Mouse (Mus musculus): ENCODE measurements around the gene Zcchc9. TPM values are rescaled to one million over a fixed set of nuclear protein-coding genes. Genes with fewer than 3 reads are reported as not detected.
"Not testable (repeated sequence)": the region's sequence is repeated elsewhere in the genome, so short reads cannot be mapped to it uniquely, and the experiment has no call there.

The Zcchc9 gene
- polyA plus RNA-seq, 1 experiment from 2014 or later = 25.6 TPM

DNA sequence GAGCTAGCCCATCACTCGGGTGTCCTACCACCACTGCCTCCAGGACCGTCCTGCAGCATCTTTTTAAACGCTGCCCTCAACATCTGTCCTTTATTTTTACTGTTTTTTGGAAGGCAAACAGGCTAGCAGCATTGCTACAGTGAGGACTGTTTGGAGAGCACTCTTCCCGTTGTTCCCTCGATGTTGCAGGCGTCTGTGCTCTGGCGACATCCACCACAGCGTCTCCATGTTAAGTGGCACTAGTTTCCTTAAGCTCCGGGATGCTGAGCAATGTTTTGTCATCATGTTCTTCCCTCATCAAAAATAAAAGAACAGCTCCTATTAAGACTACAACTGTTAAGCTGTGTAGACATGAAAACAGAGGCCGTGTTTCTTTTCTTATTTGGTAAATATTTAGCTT lies 11.9 kb downstream of the Zcchc9 start:
- Histone ChIP-seq H3K36me3 (peaks cover 69% of the 10 kb centered on the region), H3K27ac (no peak overlapping the region), H3K9me3 (no peaks in the 10 kb centered on the region), H3K27me3 (ENCODE audit: insufficient read depth, poor library complexity, severe bottlenecking) (no peaks in the 10 kb centered on the region), H3K4me3 (no peak overlapping the region), H3K4me1 (no peaks in the 10 kb centered on the region)
- no peak for DNase-seq (ENCODE audit: low spot score)
- WGBS = 91% methylated on average over 10 of the region's 10 CpGs

DNA sequence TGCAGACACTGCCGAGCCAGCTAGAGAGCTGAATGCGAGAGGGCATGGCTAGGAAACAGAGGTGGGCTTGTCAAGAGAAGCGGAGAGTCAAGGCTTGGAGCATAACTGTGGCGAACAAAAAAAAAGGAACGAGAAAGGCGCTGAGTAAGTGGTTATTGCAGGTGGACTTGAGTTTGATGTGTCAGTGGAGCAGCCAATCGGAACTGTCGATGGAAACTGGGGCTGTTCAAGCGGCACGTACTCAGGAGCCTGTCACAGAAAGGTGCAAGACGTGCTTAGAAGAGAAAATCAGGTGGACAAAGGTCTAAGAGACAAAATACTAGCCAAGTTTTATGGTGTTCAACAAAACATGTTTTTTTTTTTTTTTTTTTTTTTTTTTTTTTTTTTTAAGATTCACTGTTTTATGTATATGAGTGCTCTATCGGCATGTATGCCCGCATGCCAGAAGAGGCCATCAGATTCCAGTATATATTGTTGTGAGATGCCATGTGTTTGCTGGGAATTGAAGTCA lies 12.5 kb downstream of the Zcchc9 start:
- peaks cover 63% of the 10 kb centered on the region for H3K36me3 ChIP-seq
- 94% methylated on average over 13 of the region's 13 CpGs for WGBS
- DNase-seq (ENCODE audit: low spot score) = no peak

DNA sequence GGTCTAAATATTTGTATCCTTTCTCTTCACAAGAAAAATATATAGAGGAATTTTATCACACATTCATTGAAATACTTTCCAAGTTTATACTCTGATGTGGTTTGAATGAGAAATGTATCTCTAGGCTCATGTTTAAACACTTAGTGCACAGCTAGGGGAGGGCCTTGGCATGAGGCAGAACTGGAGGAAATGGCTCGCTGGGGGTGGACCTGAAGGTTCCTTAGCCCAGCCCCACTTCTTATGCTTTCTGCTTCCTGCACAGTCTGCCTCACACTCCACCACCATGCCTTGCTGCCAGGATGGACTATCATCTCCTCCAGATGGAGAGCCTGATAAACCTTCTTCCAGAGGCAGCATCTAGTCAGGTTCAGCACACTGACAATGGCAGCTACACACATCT lies 15.5 kb downstream of the Zcchc9 start:
- no peak for DNase-seq (ENCODE audit: low spot score)
- H3K36me3 ChIP-seq = peaks cover 34% of the 10 kb centered on the region
- 67% methylated on average over 1 of the region's 1 CpGs for WGBS
- no peak overlapping the region for H3K4me3 ChIP-seq
- H3K9me3 ChIP-seq = no peaks in the 10 kb centered on the region
- H3K27ac ChIP-seq = no peak overlapping the region
- no peaks in the 10 kb centered on the region for H3K4me1 ChIP-seq
- H3K27me3 ChIP-seq (ENCODE audit: insufficient read depth, poor library complexity, severe bottlenecking) = no peaks in the 10 kb centered on the region

More for the DNA sequence above, 12.5 kb downstream of the Zcchc9 start:
- no peak overlapping the region for H3K4me3 ChIP-seq
- H3K9me3 ChIP-seq = no peaks in the 10 kb centered on the region
- H3K4me1 ChIP-seq = no peaks in the 10 kb centered on the region
- H3K27ac ChIP-seq = no peak overlapping the region
- H3K27me3 ChIP-seq (ENCODE audit: insufficient read depth, poor library complexity, severe bottlenecking) = no peaks in the 10 kb centered on the region

DNA sequence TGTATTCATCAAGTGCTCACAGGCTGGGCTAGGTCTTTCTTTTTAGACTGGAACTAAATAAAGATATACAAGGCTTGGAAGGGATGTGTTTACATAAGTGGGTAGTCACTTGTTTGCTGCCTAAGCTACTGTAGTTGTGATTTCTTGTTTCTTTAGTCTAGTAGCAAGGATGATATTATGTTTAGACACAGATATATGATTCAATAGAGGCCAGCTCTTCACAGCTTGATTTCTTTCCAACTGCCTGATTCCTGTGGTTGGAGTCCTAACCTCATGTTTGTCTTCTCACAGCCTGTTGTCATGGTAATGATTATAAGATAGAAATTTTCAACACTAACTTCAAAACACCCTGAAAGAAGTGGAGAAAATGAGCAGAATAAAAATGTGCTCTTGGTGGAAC lies 27.6 kb downstream of the Zcchc9 start:
- Histone ChIP-seq H3K36me3 (no peaks in the 10 kb centered on the region), H3K27me3 (ENCODE audit: insufficient read depth, poor library complexity, severe bottlenecking) (no peaks in the 10 kb centered on the region), H3K4me3 (no peak overlapping the region), H3K27ac (no peak overlapping the region), H3K9me3 (no peaks in the 10 kb centered on the region), H3K4me1 (no peaks in the 10 kb centered on the region)
- DNase-seq (ENCODE audit: low spot score) = no peak

DNA sequence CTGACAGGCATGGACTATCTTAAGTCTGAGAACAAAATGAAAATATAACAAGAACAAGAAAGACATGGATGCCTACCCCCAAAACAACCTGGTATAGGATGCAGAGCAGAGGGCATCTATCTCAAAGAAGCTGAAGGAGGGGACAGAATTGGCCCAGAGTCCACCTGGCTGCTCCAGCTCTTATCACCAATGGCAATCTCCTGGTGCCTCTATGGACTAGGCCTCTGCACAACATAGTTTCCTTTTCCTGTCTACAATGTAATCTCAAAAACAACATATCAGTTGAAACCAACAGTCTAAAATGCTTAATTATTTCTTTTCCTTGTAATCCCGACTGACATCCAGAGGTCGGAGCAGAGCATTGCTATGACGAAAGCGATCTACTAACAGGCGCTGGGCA lies 29.4 kb downstream of the Zcchc9 start:
- Histone ChIP-seq H3K4me1 (no peaks in the 10 kb centered on the region), H3K9me3 (no peaks in the 10 kb centered on the region), H3K36me3 (no peaks in the 10 kb centered on the region), H3K27ac (no peak overlapping the region), H3K4me3 (no peak overlapping the region), H3K27me3 (ENCODE audit: insufficient read depth, poor library complexity, severe bottlenecking) (no peaks in the 10 kb centered on the region)
- no peak for DNase-seq (ENCODE audit: low spot score)
- 94% methylated on average over 5 of the region's 5 CpGs for WGBS

DNA sequence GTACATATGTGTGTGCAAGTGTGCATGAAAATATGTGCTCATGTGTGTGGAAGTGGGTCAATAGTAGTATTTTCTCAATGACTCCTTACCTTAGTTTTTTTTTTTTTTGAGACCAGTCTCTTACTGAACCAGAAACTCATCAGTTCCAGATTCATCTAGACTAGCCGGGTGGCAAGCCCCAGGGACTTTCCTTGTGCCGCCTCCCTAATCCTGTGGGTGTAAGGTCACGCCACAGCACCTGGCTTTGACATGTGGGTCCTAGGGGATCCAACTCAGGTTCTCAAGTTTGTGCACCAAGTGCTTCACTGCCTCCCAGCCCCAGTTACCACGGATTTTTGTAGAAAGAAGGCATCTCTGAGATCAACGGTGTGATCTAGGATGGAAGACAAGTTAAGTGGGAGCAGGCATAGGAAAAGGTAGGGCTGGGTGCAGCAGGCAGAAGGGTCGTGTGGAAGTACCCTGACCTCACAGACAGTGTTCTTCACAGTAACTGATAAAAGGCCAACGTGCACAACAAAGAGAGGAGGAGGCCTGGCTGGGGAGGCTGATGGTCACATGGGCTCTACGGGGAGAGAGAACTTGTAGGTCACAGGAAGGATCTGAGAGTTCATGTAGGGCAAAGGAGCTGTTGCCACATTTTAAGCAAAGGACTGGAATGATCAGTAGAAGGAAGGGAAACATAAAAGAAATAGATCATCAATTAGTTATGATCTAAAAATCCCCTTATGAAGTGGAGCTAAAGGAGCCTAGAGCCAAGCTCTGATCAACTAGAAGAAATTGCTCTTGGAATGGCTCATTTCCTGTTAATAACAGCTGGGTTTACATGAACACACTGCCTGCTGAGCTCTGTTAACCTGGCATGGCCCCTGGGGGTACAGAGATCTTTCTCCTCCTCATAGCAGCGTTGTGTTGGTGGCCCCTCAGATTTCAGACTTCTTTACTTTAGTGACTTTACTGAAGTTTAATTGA lies 38.5 kb downstream of the Zcchc9 start:
- 65% methylated on average over 9 of the region's 9 CpGs for WGBS
- Histone ChIP-seq H3K27ac (no peak overlapping the region), H3K9me3 (no peaks in the 10 kb centered on the region), H3K27me3 (ENCODE audit: insufficient read depth, poor library complexity, severe bottlenecking) (no peaks in the 10 kb centered on the region), H3K4me1 (no peaks in the 10 kb centered on the region), H3K4me3 (no peak overlapping the region), H3K36me3 (no peaks in the 10 kb centered on the region)
- no peak for DNase-seq (ENCODE audit: low spot score)

DNA sequence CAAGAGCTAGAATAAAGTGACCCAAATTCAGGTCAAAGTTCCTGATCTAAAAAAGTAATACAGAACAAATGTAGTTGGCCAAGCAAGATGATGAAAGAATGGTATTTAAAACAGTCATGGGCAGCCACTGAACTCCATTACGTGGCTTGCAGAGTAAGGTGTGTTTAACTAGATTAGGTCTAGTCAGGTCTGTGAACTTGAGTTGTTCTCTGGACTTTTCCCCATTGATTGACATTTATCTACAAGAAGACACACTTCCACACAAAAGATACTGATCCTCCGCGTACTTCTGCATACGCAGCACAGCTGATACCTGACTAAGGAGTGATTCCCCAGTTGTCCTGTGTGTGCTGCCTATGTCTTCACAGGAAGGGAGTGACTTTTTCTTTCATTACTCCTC lies 41.9 kb downstream of the Zcchc9 start:
- Histone ChIP-seq H3K27ac (no peak overlapping the region), H3K9me3 (no peaks in the 10 kb centered on the region), H3K36me3 (no peaks in the 10 kb centered on the region), H3K27me3 (ENCODE audit: insufficient read depth, poor library complexity, severe bottlenecking) (no peaks in the 10 kb centered on the region), H3K4me1 (no peaks in the 10 kb centered on the region), H3K4me3 (no peak overlapping the region)
- DNase-seq (ENCODE audit: low spot score) = no peak
- 84% methylated on average over 4 of the region's 4 CpGs for whole genome bisulfite sequencing

DNA sequence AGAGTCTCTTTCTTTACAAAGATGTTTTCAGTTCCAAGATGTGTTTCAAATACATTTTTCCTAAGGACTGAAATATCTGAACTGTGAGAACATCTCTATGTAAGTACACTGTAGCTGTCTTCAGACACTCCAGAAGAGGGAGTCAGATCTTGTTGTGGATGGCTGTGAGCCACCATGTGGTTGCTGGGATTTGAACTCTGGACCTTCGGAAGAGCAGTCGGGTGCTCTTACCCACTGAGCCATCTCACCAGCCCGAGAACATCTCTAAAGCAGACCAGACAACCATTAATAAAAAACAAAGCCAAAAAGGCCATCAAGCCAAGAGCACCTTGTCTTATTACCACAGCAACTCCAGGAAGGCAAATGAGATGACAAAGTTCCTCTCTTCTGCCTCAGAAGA lies 43.9 kb downstream of the Zcchc9 start:
- not testable (repeated sequence) for H3K27me3 ChIP-seq (ENCODE audit: insufficient read depth, poor library complexity, severe bottlenecking); H3K4me1 ChIP-seq; DNase-seq (ENCODE audit: low spot score); H3K27ac ChIP-seq; H3K4me3 ChIP-seq; H3K36me3 ChIP-seq; H3K9me3 ChIP-seq
- 90% methylated on average over 3 of the region's 3 CpGs for WGBS

DNA sequence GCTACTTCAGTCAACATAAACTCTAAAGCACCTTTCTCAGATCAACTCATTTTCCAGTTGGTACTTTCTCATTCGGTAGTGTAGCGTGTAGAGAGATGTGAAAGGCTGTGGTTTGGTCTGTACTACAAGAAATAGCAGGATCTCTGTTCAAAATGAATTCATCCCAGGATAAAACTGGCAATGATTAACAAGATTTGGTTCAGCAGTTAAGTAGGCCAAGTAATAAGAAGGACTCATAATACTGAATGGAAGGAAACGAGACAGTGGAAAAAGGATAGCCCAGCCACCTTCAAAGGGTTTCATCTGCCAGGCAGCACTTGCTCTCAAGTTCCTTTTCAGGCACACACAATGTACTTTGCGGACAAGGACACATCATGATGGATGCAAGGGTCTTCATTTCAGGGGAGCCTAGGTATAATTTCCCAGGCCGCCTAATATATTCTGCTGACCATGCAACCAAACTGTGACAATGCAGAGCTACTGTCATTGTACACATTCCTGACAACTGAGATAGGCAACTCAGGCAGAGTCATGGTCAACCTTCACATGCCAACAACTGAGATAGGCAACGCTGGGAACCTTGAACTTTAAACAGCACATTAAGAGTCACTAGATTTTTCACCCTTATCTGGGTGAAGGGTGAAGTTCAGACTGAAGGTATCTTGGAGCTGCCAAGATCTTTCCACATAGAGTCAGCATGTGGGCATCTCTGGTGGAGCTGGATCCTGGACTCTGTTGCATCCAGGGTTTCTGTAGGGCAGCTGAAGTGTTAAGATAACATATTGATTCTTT lies 45.7 kb downstream of the Zcchc9 start:
- Histone ChIP-seq H3K27ac (no peak overlapping the region), H3K36me3 (no peaks in the 10 kb centered on the region), H3K27me3 (ENCODE audit: insufficient read depth, poor library complexity, severe bottlenecking) (no peaks in the 10 kb centered on the region), H3K4me3 (no peak overlapping the region), H3K9me3 (no peaks in the 10 kb centered on the region), H3K4me1 (no peaks in the 10 kb centered on the region)
- DNase-seq (ENCODE audit: low spot score) = no peak
- 71% methylated on average over 6 of the region's 6 CpGs for WGBS

DNA sequence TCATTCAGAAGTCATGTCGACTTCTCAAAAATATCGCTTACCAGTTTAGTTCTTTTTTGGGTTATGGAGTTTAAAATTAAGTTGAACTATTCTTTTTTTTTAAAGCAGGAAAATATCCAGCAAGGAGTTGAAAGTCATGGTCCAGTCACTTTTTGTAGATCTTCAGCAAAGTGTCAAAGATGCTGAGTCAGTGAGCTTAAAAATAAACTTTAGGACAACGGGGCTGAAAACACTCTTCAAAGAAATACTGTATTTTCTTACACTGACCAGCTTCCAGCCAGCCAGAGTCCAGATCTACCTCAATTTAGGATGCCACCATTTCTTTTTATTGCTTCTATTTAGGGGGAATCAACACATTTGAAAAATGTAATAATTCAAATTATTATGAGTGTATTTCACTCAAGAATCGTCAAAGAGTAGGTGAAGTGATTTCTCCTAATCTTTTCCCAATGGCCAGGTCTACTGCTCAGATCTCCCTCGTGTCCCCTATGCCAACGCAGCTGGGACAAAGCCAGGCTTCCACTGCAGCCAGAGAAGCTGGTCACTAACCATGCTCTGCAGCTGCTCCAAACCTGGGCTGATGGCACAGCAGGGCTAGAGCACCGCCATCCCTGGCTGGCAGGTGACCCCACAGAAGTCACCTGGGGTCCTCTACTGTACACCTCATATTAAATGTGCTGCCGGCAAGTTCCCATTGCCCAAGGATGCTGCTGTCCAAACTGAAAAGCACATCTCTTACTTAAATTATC lies 47.0 kb downstream of the Zcchc9 start:
- H3K9me3 ChIP-seq = no peaks in the 10 kb centered on the region
- no peak overlapping the region for H3K4me3 ChIP-seq
- WGBS = 87% methylated on average over 8 of the region's 8 CpGs
- no peak overlapping the region for H3K27ac ChIP-seq
- H3K4me1 ChIP-seq = no peaks in the 10 kb centered on the region
- no peaks in the 10 kb centered on the region for H3K27me3 ChIP-seq (ENCODE audit: insufficient read depth, poor library complexity, severe bottlenecking)
- no peak for DNase-seq (ENCODE audit: low spot score)
- no peaks in the 10 kb centered on the region for H3K36me3 ChIP-seq

DNA sequence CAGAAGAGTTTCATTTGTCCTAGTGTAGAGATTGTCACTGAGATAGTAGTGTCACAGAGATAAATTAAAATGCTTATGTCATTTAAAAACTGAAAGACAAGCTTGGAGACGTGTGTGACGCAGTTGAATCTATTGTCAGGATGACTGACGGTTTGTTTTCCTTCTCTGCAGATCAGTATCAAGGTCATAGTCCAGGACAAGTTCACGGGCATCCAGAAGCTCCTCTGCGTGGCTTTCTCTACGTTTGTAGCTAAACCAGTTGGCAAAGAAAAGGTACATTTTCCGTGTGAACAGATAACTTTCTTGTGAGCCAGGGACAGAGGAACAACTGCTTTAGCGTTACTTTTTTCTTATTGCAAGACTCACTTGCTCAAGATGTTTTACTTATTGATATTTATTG lies 47.7 kb downstream of the Zcchc9 start:
- H3K4me3 ChIP-seq = no peak overlapping the region
- H3K36me3 ChIP-seq = no peaks in the 10 kb centered on the region
- 72% methylated on average over 8 of the region's 8 CpGs for WGBS
- DNase-seq (ENCODE audit: low spot score) = no peak
- no peaks in the 10 kb centered on the region for H3K4me1 ChIP-seq
- H3K27me3 ChIP-seq (ENCODE audit: insufficient read depth, poor library complexity, severe bottlenecking) = no peaks in the 10 kb centered on the region
- no peak overlapping the region for H3K27ac ChIP-seq
- H3K9me3 ChIP-seq = no peaks in the 10 kb centered on the region

DNA sequence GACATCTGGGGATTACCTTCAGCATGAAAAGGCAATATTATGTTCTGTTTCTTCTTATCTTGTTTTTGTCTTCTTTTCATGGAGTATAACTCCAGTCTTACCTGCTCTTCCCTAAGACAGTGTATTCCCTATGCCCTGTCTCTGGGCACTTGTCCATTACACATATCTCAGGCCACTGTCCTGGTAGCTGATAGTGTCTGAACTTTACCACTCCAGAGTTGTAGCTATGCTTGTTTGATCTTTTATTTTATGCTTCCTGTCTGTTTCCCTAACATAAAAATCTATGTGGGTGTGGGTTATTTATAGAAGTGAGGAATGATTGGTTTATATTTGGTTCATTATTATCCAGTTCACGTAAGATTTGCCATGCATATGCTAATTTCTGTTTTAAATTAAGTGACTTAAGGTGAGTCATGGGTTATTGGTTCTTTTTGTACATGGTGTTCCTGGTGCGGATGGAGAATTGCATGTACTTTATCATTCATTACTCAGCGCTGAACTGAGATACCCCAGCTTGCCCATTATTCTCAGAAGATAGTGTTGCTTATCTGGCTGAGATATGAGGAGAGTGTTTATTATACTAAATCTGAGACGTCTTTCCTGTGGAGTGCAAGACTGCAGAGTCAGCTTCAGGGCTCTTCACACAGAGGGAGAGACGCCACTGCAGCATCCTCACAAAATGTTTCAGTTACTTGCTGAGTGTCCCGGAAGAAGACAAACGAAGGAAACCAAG lies 49.0 kb downstream of the Zcchc9 start:
- no peaks in the 10 kb centered on the region for H3K9me3 ChIP-seq
- H3K4me1 ChIP-seq = no peaks in the 10 kb centered on the region
- no peak overlapping the region for H3K4me3 ChIP-seq
- no peak overlapping the region for H3K27ac ChIP-seq
- no peak for DNase-seq (ENCODE audit: low spot score)
- no peaks in the 10 kb centered on the region for H3K27me3 ChIP-seq (ENCODE audit: insufficient read depth, poor library complexity, severe bottlenecking)
- WGBS = 58% methylated on average over 7 of the region's 7 CpGs
- H3K36me3 ChIP-seq = no peaks in the 10 kb centered on the region
